Mouse (Mus musculus): ENCODE results near the gene Gorasp1. TPM values are rescaled to one million over a fixed set of nuclear protein-coding genes. Genes with fewer than 3 reads are reported as not detected.

The Gorasp1 gene
- 30.3 and 33.0 TPM in 2 replicates for polyA plus RNA-seq (2016; fragmentation: Nextera tagmentation; extraction: Ambion mirVana)

- Histone ChIP-seq H3K27ac (peak within 1 kb of the TSS; percentile 88), H3K4me1 (peaks cover 48% of the 10 kb centered on the region), H3K9me3 (replicated peaks) (no peaks in the 10 kb centered on the region), H3K36me3 (peaks cover 12% of the 10 kb centered on the region), H3K27me3 (ENCODE audit: low read depth, poor library complexity, severe bottlenecking) (no peaks in the 10 kb centered on the region), H3K4me3 (peak within 1 kb of the TSS; percentile 65)
- peak; percentile 99 for DNase-seq (ENCODE audit: low spot score)
- 4% methylated on average over 40 of the region's 40 CpGs for WGBS
Observed at GRCm38 (mm10) chr9:119937005-119937773, at the start of gene Gorasp1, which contains the start of gene Ttc21a. TSS of gene Gorasp1 (minus strand) at chr9:119937565. TSS of gene Ttc21a (plus strand) at chr9:119937606.

GRCm38 (mm10) chr9:119985881-119986574 is 48.7 kb upstream of the Gorasp1 start:
- Histone ChIP-seq H3K36me3 (no peaks in the 10 kb centered on the region), H3K27me3 (ENCODE audit: low read depth, poor library complexity, severe bottlenecking) (no peaks in the 10 kb centered on the region), H3K4me1 (peaks cover 46% of the 10 kb centered on the region), H3K4me3 (no peak overlapping the region), H3K9me3 (replicated peaks) (no peaks in the 10 kb centered on the region), H3K27ac (peak overlapping the region; percentile 42; the same call in 1 of the 2 replicates)
- 77% methylated on average over 10 of the region's 10 CpGs for whole genome bisulfite sequencing
- no peak for DNase-seq (ENCODE audit: low spot score)

GRCm38 (mm10) chr9:119984536-119985011 is 47.2 kb upstream of the Gorasp1 start, which contains the start of gene Csrnp1:
TSS of gene Csrnp1 (minus strand) at chr9:119984658.
- peak within 1 kb of the TSS; percentile 93 for H3K27ac ChIP-seq
- H3K36me3 ChIP-seq: no peaks in the 10 kb centered on the region
- 6% methylated on average over 14 of the region's 14 CpGs for WGBS
- no peaks in the 10 kb centered on the region for H3K9me3 ChIP-seq (replicated peaks)
- H3K27me3 ChIP-seq (ENCODE audit: low read depth, poor library complexity, severe bottlenecking): no peaks in the 10 kb centered on the region
- peak within 1 kb of the TSS; percentile 73 for H3K4me3 ChIP-seq
- DNase-seq (ENCODE audit: low spot score): peak; percentile 52
- peaks cover 61% of the 10 kb centered on the region for H3K4me1 ChIP-seq

GRCm38 (mm10) chr9:119983585-119984535 is 46.5 kb upstream of the Gorasp1 start:
- Histone ChIP-seq H3K36me3 (no peaks in the 10 kb centered on the region), H3K27ac (peak overlapping the region; percentile 93), H3K4me1 (peaks cover 68% of the 10 kb centered on the region), H3K27me3 (ENCODE audit: low read depth, poor library complexity, severe bottlenecking) (no peaks in the 10 kb centered on the region), H3K4me3 (peak overlapping the region; percentile 73), H3K9me3 (replicated peaks) (no peaks in the 10 kb centered on the region)
- DNase-seq (ENCODE audit: low spot score): peak; percentile 87
- WGBS: 1% methylated on average over 77 of the region's 79 CpGs

GRCm38 (mm10) chr9:119982956-119983551 is 45.7 kb upstream of the Gorasp1 start:
- peak overlapping the region; percentile 93 for H3K27ac ChIP-seq

GRCm38 (mm10) chr9:119982241-119982811 is 45.0 kb upstream of the Gorasp1 start:
- no peaks in the 10 kb centered on the region for H3K9me3 ChIP-seq (replicated peaks)
- peaks cover 84% of the 10 kb centered on the region for H3K4me1 ChIP-seq
- H3K36me3 ChIP-seq: no peaks in the 10 kb centered on the region
- peak; percentile 73 for DNase-seq (ENCODE audit: low spot score)
- H3K4me3 ChIP-seq: peak overlapping the region; percentile 73
- WGBS: 2% methylated on average over 11 of the region's 11 CpGs
- H3K27ac ChIP-seq: peak overlapping the region; percentile 93
- H3K27me3 ChIP-seq (ENCODE audit: low read depth, poor library complexity, severe bottlenecking): no peaks in the 10 kb centered on the region

More at GRCm38 (mm10) chr9:119982956-119983551, 45.7 kb upstream of the Gorasp1 start:
- Histone ChIP-seq H3K4me3 (peak overlapping the region; percentile 73), H3K27me3 (ENCODE audit: low read depth, poor library complexity, severe bottlenecking) (no peaks in the 10 kb centered on the region), H3K36me3 (no peaks in the 10 kb centered on the region), H3K4me1 (peaks cover 76% of the 10 kb centered on the region), H3K9me3 (replicated peaks) (no peaks in the 10 kb centered on the region)
- DNase-seq (ENCODE audit: low spot score): peak; percentile 50
- WGBS: under 1% methylated on average over 48 of the region's 48 CpGs

- Histone ChIP-seq H3K9me3 (replicated peaks) (no peaks in the 10 kb centered on the region), H3K36me3 (no peaks in the 10 kb centered on the region; the same call in 1 of the 2 replicates), H3K4me1 (peaks cover 92% of the 10 kb centered on the region), H3K4me3 (peak overlapping the region; percentile 73), H3K27ac (peak overlapping the region; percentile 93), H3K27me3 (ENCODE audit: low read depth, poor library complexity, severe bottlenecking) (no peaks in the 10 kb centered on the region)
- DNase-seq (ENCODE audit: low spot score): peak; percentile 80
- WGBS: under 1% methylated on average over 16 of the region's 16 CpGs
Observed at GRCm38 (mm10) chr9:119981183-119982179, 44.1 kb upstream of the Gorasp1 start.

GRCm38 (mm10) chr9:119980770-119981182 is 43.4 kb upstream of the Gorasp1 start:
- Histone ChIP-seq H3K27ac (peak overlapping the region; percentile 93), H3K4me3 (peak overlapping the region; percentile 73), H3K36me3 (no peaks in the 10 kb centered on the region; the same call in 1 of the 2 replicates), H3K27me3 (ENCODE audit: low read depth, poor library complexity, severe bottlenecking) (no peaks in the 10 kb centered on the region), H3K4me1 (peaks cover 89% of the 10 kb centered on the region), H3K9me3 (replicated peaks) (no peaks in the 10 kb centered on the region)
- 6% methylated on average over 4 of the region's 4 CpGs for WGBS
- peak; percentile 45 for DNase-seq (ENCODE audit: low spot score)

GRCm38 (mm10) chr9:119979749-119980148 is 42.4 kb upstream of the Gorasp1 start:
- H3K9me3 ChIP-seq (replicated peaks): no peaks in the 10 kb centered on the region
- DNase-seq (ENCODE audit: low spot score): no peak
- no peak overlapping the region for H3K4me3 ChIP-seq
- H3K4me1 ChIP-seq: peaks cover 84% of the 10 kb centered on the region
- peak overlapping the region; percentile 67 for H3K27ac ChIP-seq
- 60% methylated on average over 2 of the region's 2 CpGs for WGBS
- no peaks in the 10 kb centered on the region for H3K27me3 ChIP-seq (ENCODE audit: low read depth, poor library complexity, severe bottlenecking)
- peaks cover 5% of the 10 kb centered on the region for H3K36me3 ChIP-seq

GRCm38 (mm10) chr9:119978811-119979441 is 41.6 kb upstream of the Gorasp1 start:
- H3K27ac ChIP-seq: peak overlapping the region; percentile 67
- 83% methylated on average over 6 of the region's 6 CpGs for WGBS

More at GRCm38 (mm10) chr9:119978811-119979441, 41.6 kb upstream of the Gorasp1 start:
- Histone ChIP-seq H3K4me1 (peaks cover 76% of the 10 kb centered on the region), H3K4me3 (no peak overlapping the region), H3K36me3 (peaks cover 14% of the 10 kb centered on the region), H3K27me3 (ENCODE audit: low read depth, poor library complexity, severe bottlenecking) (no peaks in the 10 kb centered on the region), H3K9me3 (replicated peaks) (no peaks in the 10 kb centered on the region)
- no peak for DNase-seq (ENCODE audit: low spot score)

Measured in limb, embryonic 10.5 days (tissue).